Mouse (Mus musculus) ES-Bruce4 (cell line): Measurements from ENCODE around the gene B230217C12Rik. TPM values are rescaled to one million over a fixed set of nuclear protein-coding genes. Genes with fewer than 3 reads are reported as not detected.
A peak's percentile ranks its signal among the peaks of the same experiment; 100 is the strongest.

ENCODE experiments used
- H3K27ac ChIP-seq: 2 replicates; pipeline ENCODE4 v1.5.1; 2012; ENCODE audit warnings: low read length, inconsistent platforms; ENCODE audit not compliant: insufficient read depth
- H3K27me3 ChIP-seq: 2 replicates; pipeline ENCODE4 v1.6.1; 2012; ENCODE audit warnings: mild to moderate bottlenecking, low read length, inconsistent platforms; ENCODE audit not compliant: control insufficient read depth, poor library complexity, insufficient read depth, severe bottlenecking
- H3K36me3 ChIP-seq: 2 replicates; pipeline ENCODE4 v1.6.1; 2012; ENCODE audit warnings: inconsistent platforms, mild to moderate bottlenecking, low read length, moderate library complexity; ENCODE audit not compliant: control insufficient read depth, poor library complexity, insufficient read depth, severe bottlenecking
- H3K4me1 ChIP-seq: one replicate; pipeline ENCODE4 v1.8.1; 2011; ENCODE audit warnings: low read length; ENCODE audit not compliant: control insufficient read depth, insufficient read depth
- H3K4me3 ChIP-seq: 2 replicates; pipeline ENCODE4 v1.5.1; 2011; ENCODE audit warnings: low read depth, mild to moderate bottlenecking, low read length
- H3K9ac ChIP-seq: 2 replicates; pipeline ENCODE4 v1.6.1; 2012; ENCODE audit warnings: low read depth, mild to moderate bottlenecking, inconsistent platforms; ENCODE audit not compliant: poor library complexity, severe bottlenecking
- H3K9me3 ChIP-seq: replicated peaks from 2 replicates; pipeline ENCODE4 v1.6.1; 2012; ENCODE audit warnings: mild to moderate bottlenecking, low read length, inconsistent platforms; ENCODE audit not compliant: control insufficient read depth, poor library complexity, insufficient read depth, severe bottlenecking
- CTCF ChIP-seq: IDR thresholded peaks from one replicate; pipeline ENCODE4 v1.8.1; 2011; ENCODE audit warnings: low read depth, low read length
- EP300 ChIP-seq: IDR thresholded peaks from 2 replicates; pipeline ENCODE4 v1.6.1; 2011; ENCODE audit warnings: low read depth, low read length; ENCODE audit not compliant: insufficient read depth
- POLR2A ChIP-seq: IDR thresholded peaks from one replicate; pipeline ENCODE4 v1.8.1; 2011; ENCODE audit warnings: low read length; ENCODE audit not compliant: insufficient read depth
- polyA plus RNA-seq: library from polyadenylated mRNA; stranded (reverse); fragments of >200 nt; gene quantifications from 2 replicates; pipeline ENCODE4 v1.2.4, GENCODE M21; 2011; ENCODE audit warnings: low read depth; ENCODE audit not compliant: missing spikeins, insufficient read depth, insufficient read length

B230217C12Rik gene
- polyA plus RNA-seq, 1 experiment: 2.8 TPM

DNA sequence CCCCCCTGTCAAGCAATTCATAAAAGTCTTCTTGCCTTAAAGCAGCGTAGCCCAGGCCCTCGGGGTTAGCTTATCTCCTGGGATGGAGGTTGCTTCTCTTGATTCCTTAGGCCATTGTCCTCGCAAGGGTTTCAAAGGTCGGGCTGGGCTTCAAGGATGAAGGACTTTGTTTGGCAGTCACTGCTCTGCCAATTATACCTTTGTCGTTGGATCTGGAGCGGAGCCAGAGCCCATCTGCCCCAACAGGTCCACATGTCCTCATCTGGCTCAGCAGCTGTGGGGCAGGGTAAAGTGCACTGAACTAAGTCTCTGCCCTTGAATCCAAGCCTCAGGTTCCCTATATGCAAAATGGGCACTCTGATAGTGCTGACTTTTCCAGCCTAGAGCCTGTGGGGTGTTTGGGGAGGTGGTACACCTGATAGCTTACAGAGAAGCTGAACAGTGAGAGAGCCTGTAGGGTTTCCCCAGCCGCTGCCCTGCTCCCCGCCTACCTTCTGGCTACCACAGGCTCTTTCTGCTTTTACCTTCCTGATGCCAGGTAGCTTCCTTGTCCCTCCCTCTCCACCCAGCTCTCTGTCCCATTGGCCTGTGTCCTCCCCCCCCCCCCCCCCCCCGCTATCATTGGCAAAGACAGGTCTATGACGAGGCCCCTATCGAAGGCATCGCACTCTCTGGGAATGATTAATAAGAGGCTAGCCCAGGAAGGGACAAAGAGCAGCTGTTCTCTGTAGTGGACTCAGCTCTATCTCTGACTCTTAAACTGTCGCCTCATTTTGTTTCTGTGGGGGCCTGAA is 28.8 kb upstream of the B230217C12Rik start:
- no peak for TF ChIP-seq EP300
- TF ChIP-seq CTCF: no peak
- no peak for TF ChIP-seq POLR2A
- Histone ChIP-seq H3K4me3 (no peak overlapping the region), H3K9ac (no peak overlapping the region), H3K27ac (peak overlapping the region; percentile 16; the same call in 1 of the 2 replicates), H3K9me3 (no peaks in the 10 kb centered on the region), H3K36me3 (peaks cover 25% of the 10 kb centered on the region), H3K27me3 (no peaks in the 10 kb centered on the region), H3K4me1 (peaks cover 43% of the 10 kb centered on the region)

DNA sequence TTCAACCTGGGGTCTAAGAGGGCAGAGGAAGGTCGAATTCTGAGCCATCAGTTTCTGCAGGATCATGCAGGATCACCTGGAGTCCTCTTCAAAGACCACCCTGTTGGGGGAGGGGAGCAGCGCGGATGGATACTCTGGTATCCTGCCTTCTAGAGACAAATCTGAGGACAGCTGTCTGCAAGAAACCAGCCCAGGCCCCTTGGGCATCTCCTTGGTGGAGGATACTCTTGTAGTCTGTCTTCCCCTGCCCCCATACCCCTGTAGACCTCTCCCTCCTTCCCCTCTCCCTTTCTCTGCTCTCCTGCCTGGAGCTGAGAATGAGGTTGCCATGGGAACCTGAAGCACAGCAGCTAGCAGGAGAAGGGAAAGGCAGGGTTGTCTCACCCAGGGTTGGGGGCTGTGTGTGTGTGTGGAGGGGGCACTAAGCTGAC is 28.1 kb upstream of the B230217C12Rik start:
- H3K9ac ChIP-seq: no peak overlapping the region
- H3K36me3 ChIP-seq: peaks cover 19% of the 10 kb centered on the region
- peaks cover 42% of the 10 kb centered on the region for H3K4me1 ChIP-seq
- TF ChIP-seq CTCF (no peak), POLR2A (no peak), EP300 (no peak)
- 0 out of 2 replicates have a peak overlapping the region, but pooled peaks have one; percentile 16 for H3K27ac ChIP-seq
- no peaks in the 10 kb centered on the region for H3K9me3 ChIP-seq
- H3K27me3 ChIP-seq: no peaks in the 10 kb centered on the region
- no peak overlapping the region for H3K4me3 ChIP-seq

DNA sequence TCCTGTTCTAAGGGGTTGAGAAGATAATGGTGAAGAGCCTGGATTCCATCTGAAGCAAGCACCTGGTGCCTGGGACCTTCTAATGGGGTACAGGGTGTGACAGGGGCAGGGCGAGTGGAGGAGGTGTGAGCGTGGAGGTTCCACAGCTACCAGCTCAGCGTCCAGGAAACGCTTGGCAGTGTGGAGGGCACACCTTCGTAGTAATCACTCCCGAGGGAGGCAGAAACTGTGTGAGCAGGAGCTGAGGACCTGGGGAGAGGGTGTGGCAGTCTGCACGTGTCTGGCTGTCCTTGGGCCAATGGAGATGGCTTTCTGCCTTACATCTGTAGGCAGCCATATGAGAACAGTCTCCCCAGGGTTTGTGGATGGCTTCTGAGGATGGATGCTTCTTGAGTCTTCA is 27.5 kb upstream of the B230217C12Rik start:
- Histone ChIP-seq H3K4me3 (no peak overlapping the region), H3K27ac (no peak overlapping the region), H3K36me3 (peaks cover 17% of the 10 kb centered on the region), H3K4me1 (peaks cover 39% of the 10 kb centered on the region), H3K9ac (no peak overlapping the region), H3K27me3 (no peaks in the 10 kb centered on the region), H3K9me3 (no peaks in the 10 kb centered on the region)
- TF ChIP-seq EP300: 0 out of 2 replicates have a peak, but pooled peaks have one; percentile 61
- TF ChIP-seq CTCF: no peak
- no peak for TF ChIP-seq POLR2A

DNA sequence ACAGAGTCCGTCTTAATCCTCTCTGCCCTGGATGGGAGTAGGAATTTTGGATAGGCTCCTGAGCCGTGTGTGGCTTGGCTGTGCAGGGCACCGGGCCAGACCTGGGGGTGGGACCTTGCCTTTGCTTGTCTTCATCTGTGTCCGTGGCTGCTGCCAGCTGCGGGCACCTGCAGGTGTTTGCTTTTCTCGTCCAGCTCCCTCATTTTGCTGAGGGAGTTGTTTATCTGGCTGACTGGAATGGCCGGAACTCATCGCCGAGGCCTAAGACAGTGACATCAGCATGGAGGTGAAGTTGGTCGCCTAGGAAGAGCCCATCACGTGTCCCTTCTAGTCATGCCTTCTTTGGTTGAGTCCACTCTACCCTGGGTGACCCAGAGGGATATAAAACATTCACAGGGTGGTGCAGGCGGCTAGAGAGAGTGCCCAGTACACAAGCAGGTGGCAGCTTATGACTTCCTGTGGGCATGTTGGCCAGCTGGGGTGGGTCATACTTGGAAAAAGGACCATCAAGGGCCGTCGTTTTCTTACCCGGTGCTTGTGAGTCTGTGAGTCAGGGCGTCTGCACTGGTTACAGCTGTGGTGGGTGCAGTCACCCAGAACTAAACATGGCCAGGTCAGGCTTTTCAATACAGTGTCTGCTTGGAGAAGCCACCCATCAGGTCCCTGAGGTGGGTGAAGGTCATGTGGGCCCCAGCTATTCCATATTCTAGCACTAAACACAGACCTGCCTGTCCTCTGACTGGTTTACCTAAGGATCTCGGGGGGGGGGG is 26.6 kb upstream of the B230217C12Rik start:
- H3K4me1 ChIP-seq: peaks cover 33% of the 10 kb centered on the region
- H3K27ac ChIP-seq: 0 out of 2 replicates have a peak overlapping the region, but pooled peaks have one; percentile 7
- peaks cover 14% of the 10 kb centered on the region for H3K36me3 ChIP-seq
- no peak overlapping the region for H3K9ac ChIP-seq
- no peaks in the 10 kb centered on the region for H3K27me3 ChIP-seq
- H3K9me3 ChIP-seq: no peaks in the 10 kb centered on the region
- no peak overlapping the region for H3K4me3 ChIP-seq
- TF ChIP-seq POLR2A (no peak), EP300 (no peak), CTCF (no peak)

DNA sequence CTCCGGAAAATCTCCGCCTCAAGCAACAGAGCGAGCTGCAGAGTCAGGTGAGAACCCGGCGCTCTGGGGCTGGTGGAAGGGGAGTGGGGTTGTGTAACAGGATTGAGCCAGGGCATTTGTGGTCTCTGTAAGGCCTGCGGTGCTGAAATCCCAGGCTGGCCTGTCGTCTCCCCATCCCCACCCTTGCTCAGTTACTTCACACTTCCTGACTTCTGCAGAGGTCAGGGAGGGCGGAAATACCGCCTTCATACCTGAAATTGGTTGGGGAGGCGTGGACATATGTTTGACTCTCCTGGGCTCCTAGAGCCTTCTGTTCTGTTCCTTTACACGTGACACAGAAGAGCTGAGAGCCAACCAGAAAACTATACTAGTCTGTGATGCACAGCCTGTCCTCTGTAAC is 24.8 kb upstream of the B230217C12Rik start:
- H3K4me1 ChIP-seq: peaks cover 27% of the 10 kb centered on the region
- H3K4me3 ChIP-seq: no peak overlapping the region
- H3K36me3 ChIP-seq: peaks cover 14% of the 10 kb centered on the region; the same call in 1 of the 2 replicates
- peak overlapping the region; percentile 55 for H3K27ac ChIP-seq
- peak overlapping the region; percentile 26; the same call in 1 of the 2 replicates for H3K9ac ChIP-seq
- H3K27me3 ChIP-seq: no peaks in the 10 kb centered on the region
- no peaks in the 10 kb centered on the region for H3K9me3 ChIP-seq
- TF ChIP-seq POLR2A: no peak
- TF ChIP-seq EP300: 0 out of 2 replicates have a peak, but pooled peaks have one; percentile 42

DNA sequence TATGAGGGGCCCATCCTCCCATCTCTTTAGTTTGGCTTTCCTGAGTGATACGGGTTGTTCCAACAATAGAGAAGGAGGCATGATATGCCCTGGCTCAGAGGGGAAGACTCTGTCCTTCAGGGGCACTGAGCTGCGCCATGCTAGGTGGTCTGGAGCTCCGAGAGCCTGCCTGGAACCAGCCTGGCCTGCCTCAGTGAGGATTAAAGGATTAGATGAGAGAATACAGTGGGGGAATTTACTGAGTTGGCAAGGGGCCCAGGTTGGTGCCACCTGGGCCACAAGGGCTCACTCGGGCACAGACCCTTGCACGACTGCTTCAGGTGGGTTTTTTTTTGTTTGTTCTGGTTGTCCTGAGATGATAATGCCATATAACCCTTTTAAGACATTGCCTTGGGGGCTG is 24.4 kb upstream of the B230217C12Rik start:
- no peaks in the 10 kb centered on the region for H3K27me3 ChIP-seq
- peak overlapping the region; percentile 55 for H3K27ac ChIP-seq
- H3K4me1 ChIP-seq: peaks cover 25% of the 10 kb centered on the region
- no peaks in the 10 kb centered on the region for H3K9me3 ChIP-seq
- H3K9ac ChIP-seq: no peak overlapping the region
- no peak for TF ChIP-seq POLR2A
- TF ChIP-seq EP300: no peak
- no peak for TF ChIP-seq CTCF
- no peak overlapping the region for H3K4me3 ChIP-seq
- H3K36me3 ChIP-seq: peaks cover 18% of the 10 kb centered on the region; the same call in 1 of the 2 replicates
